Mouse (Mus musculus) bone marrow macrophage, adult 2 months (primary cell): ENCODE data around the gene Slc35a5. TPM values are rescaled to one million over a fixed set of nuclear protein-coding genes. Genes with fewer than 3 reads are reported as not detected.

ENCODE experiments used
- H3K27ac ChIP-seq: 2 replicates; pipeline ENCODE4 v1.5.1; 2012; ENCODE audit warnings: low read depth, low read length; ENCODE audit not compliant: insufficient read depth
- H3K4me1 ChIP-seq: 2 replicates; pipeline ENCODE4 v1.6.1; 2012; ENCODE audit warnings: low read length; ENCODE audit not compliant: control insufficient read depth, insufficient read depth
- H3K4me3 ChIP-seq: 2 replicates; pipeline ENCODE4 v1.5.1; 2012; ENCODE audit warnings: mild to moderate bottlenecking, low read length, moderate library complexity; ENCODE audit not compliant: insufficient read depth
- CTCF ChIP-seq: IDR thresholded peaks from 2 replicates; pipeline ENCODE4 v1.5.1; 2012; ENCODE audit warnings: low read depth, mild to moderate bottlenecking, low read length, moderate library complexity
- POLR2A ChIP-seq: IDR thresholded peaks from 2 replicates; pipeline ENCODE4 v1.6.1; 2012; ENCODE audit warnings: mild to moderate bottlenecking, low read depth, low read length, borderline replicate concordance
- polyA plus RNA-seq: library from polyadenylated mRNA; stranded (reverse); fragments of >200 nt; gene quantifications from 2 replicates; pipeline ENCODE4 v1.2.4, GENCODE M21; 2012; ENCODE audit not compliant: missing spikeins, insufficient read depth, insufficient read length

Slc35a5 gene
- polyA plus RNA-seq, result 61.8 and 65.1 TPM in 2 replicates

DNA sequence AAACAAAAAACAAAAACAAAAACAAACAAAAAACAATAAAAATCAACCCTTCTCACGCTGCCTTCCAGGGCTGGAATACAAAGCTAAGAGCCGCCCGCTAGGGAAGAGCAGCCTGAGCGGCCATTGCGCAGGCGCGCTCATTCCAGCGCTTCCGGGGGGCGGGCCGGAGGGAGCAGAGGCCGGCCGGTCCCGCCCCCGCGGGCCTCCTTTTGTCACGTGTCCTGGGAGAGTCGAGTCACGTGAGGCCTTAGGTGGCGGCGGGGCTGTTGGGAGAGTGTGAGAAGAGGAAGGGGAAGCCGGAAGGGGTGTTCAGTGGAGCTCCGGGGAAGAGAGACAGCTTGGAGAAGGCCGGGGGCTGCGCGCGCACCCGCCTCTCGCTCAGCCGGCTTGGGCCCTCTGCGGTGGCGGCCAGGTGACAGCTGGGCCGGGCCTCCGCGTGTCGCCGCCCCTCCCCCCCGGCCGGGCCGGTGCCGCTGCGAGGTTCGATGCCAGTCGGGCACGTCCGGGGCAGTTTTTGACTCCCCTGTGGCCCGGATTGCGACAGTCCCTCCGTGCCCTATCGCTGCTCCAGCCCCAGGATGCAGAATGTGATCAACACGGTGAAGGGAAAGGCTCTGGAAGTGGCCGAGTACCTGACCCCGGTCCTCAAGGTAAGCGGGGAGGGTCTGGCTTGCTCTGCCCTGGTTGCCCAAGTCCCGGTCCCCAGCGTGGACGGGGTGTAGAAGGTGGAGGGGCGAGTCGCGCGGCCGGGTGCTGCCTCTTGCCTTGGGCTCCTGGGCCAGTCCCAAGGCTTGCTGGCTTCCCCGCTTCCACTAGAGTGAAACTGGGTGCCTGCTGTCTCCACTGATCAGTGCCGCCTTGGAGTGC is at the start of gene Slc35a5, which contains the start of gene Atg3:
Gene Slc35a5, minus strand, starts transcription at position 185 of the 867 bp plus-strand sequence.
Gene Atg3, plus strand, starts transcription at position 264 of the 867 bp plus-strand sequence.
- peak within 1 kb of the TSS; percentile 94 for H3K4me3 ChIP-seq
- peaks cover 13% of the 10 kb centered on the region for H3K4me1 ChIP-seq
- TF ChIP-seq POLR2A, result no peak; the same call in none of the 2 replicates
- no peak for TF ChIP-seq CTCF
- peak within 1 kb of the TSS; percentile 78 for H3K27ac ChIP-seq

DNA sequence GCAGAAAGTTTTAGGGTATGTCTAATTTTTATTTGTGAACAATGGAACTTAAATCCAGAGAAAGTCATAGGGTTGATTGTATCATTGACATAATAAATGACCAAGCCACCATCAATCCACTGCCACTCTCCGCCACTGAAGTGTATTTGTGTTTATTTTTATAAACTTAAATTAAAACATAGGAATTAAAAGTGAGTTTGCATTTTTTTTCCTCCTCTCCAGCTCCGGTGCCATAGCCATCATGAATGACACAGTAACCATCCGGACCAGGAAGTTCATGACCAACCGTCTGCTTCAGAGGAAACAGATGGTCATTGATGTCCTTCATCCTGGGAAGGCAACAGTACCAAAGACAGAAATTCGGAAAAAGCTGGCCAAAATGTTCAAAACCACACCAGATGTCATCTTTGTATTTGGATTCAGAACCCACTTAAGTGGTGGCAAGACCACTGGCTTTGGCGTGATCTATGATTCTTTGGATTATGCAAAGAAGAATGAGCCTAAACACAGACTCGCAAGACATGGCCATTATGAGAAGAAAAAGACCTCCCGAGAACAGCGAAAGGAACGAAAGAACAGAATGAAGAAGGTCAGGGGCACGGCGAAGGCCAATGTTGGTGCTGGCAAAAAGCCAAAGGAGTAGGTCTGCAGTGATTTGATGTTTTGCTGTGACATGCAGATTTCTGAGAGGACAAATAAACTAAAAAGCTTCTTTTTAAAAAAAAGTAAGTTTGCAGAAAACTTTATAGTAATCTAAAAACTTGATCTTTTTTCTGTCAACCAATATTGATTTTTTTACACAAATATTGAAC is 46.6 kb upstream of the Slc35a5 start:
- no peak overlapping the region for H3K4me3 ChIP-seq
- H3K27ac ChIP-seq, result no peak overlapping the region
- no peak for TF ChIP-seq CTCF
- TF ChIP-seq POLR2A, result no peak
- H3K4me1 ChIP-seq, result no peaks in the 10 kb centered on the region

DNA sequence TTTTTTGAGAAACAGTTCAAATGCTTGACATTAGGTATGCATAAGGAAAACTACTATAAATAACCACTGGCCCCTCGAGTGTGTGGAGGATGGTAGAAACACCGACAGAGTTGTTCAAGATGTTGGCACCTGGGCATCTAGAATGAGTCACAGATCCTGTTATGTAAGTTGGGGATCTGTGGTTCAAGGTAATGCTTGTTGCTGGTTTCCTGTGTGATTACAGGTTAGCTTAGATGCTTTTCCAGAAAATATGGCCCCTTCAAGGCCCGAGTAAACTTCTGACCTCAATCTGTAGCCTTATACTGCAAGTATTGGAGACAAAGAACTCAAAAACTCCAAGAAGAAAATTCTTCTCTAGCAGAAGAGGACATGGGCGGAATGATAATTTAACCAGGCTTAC is 45.9 kb upstream of the Slc35a5 start:
- TF ChIP-seq CTCF (no peak), POLR2A (no peak)
- no peak overlapping the region for H3K27ac ChIP-seq

GRCm38 (mm10) chr16:45201395-45201794 is 42.9 kb upstream of the Slc35a5 start:
- H3K4me1 ChIP-seq, result no peaks in the 10 kb centered on the region
- TF ChIP-seq POLR2A, result no peak
- TF ChIP-seq CTCF, result no peak
- no peak overlapping the region for H3K4me3 ChIP-seq

More for the DNA sequence above, 45.9 kb upstream of the Slc35a5 start:
- H3K4me1 ChIP-seq, result no peaks in the 10 kb centered on the region
- no peak overlapping the region for H3K4me3 ChIP-seq

GRCm38 (mm10) chr16:45196816-45197215 is 38.3 kb upstream of the Slc35a5 start:
- Histone ChIP-seq H3K4me1 (no peaks in the 10 kb centered on the region), H3K4me3 (no peak overlapping the region), H3K27ac (no peak overlapping the region)
- TF ChIP-seq CTCF, result no peak
- no peak for TF ChIP-seq POLR2A

More at GRCm38 (mm10) chr16:45201395-45201794, 42.9 kb upstream of the Slc35a5 start:
- no peak overlapping the region for H3K27ac ChIP-seq

DNA sequence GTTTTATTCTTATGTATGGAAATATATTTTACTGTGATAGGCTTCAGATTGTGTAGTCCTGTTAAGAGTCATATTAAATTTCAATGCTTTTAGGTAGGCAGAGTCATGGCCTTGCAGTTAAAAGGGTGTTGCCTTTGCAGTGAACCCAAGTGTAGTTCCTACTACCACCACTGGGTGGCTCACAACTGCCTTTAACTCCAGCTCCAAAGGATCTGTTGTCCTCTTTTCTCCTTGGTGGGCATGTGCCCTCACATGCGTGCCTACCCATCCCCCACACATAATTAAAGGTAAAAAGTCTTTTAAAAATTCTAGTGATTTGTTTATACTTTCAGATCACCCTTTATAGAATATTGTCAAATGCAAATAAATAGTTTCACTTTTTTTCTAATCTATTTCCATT is 34.1 kb upstream of the Slc35a5 start:
- no peak overlapping the region for H3K27ac ChIP-seq
- no peak overlapping the region for H3K4me3 ChIP-seq
- no peaks in the 10 kb centered on the region for H3K4me1 ChIP-seq
- no peak for TF ChIP-seq POLR2A
- peak; percentile 52; the same call in 1 of the 2 replicates for TF ChIP-seq CTCF

DNA sequence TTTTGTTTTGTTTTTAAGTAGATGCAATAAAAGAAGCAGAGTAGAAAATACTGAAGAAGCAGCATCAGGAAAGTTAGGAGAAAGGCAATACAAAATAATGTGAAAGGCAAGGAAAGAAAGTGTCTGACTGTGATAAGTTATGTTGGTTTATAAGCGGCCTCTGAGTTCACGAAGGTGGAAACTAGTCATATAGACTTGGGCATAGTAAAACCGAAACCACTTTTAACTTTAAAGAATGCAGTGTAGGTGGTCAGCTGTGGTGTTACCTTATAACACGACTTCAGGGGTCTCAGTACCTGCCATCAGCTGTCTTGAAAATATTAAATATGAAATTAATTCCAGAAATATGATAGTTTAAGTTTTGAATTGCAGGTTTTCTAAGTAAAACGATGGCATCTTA is 23.3 kb upstream of the Slc35a5 start:
- no peak for TF ChIP-seq POLR2A
- TF ChIP-seq CTCF, result no peak
- H3K4me1 ChIP-seq, result peaks cover 3% of the 10 kb centered on the region; the same call in 1 of the 2 replicates
- H3K4me3 ChIP-seq, result no peak overlapping the region
- H3K27ac ChIP-seq, result no peak overlapping the region

DNA sequence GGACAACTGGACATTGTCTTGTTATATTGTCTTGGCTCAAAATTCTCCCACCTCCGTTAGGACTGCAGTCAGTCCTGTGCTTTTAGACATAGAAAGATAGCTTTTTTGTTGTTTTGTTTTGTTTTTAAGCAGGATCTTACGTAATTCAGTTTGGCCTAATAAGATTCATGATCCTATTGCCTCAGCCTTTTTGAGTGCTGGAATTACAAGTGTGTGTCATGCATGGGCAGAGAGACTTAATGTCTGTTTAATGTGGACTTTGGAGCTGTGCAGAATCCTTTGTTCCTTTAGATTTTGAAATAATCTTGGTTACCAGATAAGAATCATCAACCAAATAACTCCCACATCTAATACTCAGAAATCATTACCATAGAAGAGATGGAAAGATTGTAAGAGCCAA is 20.0 kb upstream of the Slc35a5 start:
- TF ChIP-seq CTCF, result no peak
- TF ChIP-seq POLR2A, result no peak
- Histone ChIP-seq H3K4me1 (peaks cover 13% of the 10 kb centered on the region), H3K27ac (no peak overlapping the region), H3K4me3 (no peak overlapping the region)

GRCm38 (mm10) chr16:45159389-45159716 is 847 bp upstream of the Slc35a5 start:
- Histone ChIP-seq H3K4me3 (peak overlapping the region; percentile 94), H3K4me1 (peaks cover 13% of the 10 kb centered on the region), H3K27ac (peak overlapping the region; percentile 78)
- TF ChIP-seq POLR2A (no peak), CTCF (no peak)
